Mouse (Mus musculus) ES-Bruce4 (cell line): ENCODE measurements around the gene Myo10.

Source experiments
- CTCF ChIP-seq: IDR thresholded peaks from one replicate; pipeline ENCODE4 v1.8.1; 2011; ENCODE audit warnings: low read depth, low read length
- EP300 ChIP-seq: IDR thresholded peaks from 2 replicates; pipeline ENCODE4 v1.6.1; 2011; ENCODE audit warnings: low read depth, low read length; ENCODE audit not compliant: insufficient read depth
- POLR2A ChIP-seq: IDR thresholded peaks from one replicate; pipeline ENCODE4 v1.8.1; 2011; ENCODE audit warnings: low read length; ENCODE audit not compliant: insufficient read depth

GRCm38 (mm10) chr15:25577327-25578051 lies 44.8 kb upstream of the Myo10 start:
- TF ChIP-seq CTCF (no peak), EP300 (no peak), POLR2A (no peak)
